Mouse (Mus musculus) MEL (cell line): ENCODE results near the gene Camk1d. TPM values are rescaled to one million over a fixed set of nuclear protein-coding genes. Genes with fewer than 3 reads are reported as not detected.

Experiments
- DNase-seq: peaks from one replicate; pipeline ENCODE4 v3.0.0; 2011; ENCODE audit warnings: low read depth, low spot score
- H3K27ac ChIP-seq: 2 replicates; pipeline ENCODE4 v1.5.1; 2012; ENCODE audit warnings: low read depth, mild to moderate bottlenecking, control low read depth, low read length, moderate library complexity; ENCODE audit not compliant: control insufficient read depth
- H3K27me3 ChIP-seq, 2 experiments: fragments of 150-350 bp in 1 of 2; sonication (generic) in 1 of 2; 2 replicates each; pipeline ENCODE4 v1.6.1; 2012; ENCODE audit warnings: low read length in 2 of 2, mild to moderate bottlenecking in 2 of 2, improper control_type of control experiment in 1 of 2, moderate library complexity in 1 of 2; ENCODE audit not compliant: insufficient read depth in 2 of 2, control insufficient read depth in 1 of 2
- H3K36me3 ChIP-seq, 2 experiments: 2 replicates each; pipeline ENCODE4 v1.6.1; 2012 to 2014; ENCODE audit warnings: low read length in 2 of 2, improper control_type of control experiment in 1 of 2, inconsistent platforms in 1 of 2, mild to moderate bottlenecking in 1 of 2; ENCODE audit not compliant: insufficient read depth in 2 of 2, control insufficient read depth in 1 of 2
- H3K4me1 ChIP-seq, 2 experiments: fragments of 150-350 bp in 1 of 2; sonication (generic) in 1 of 2; 2 replicates each; pipeline ENCODE4 v1.6.1; 2012; ENCODE audit warnings: low read length in 2 of 2, improper control_type of control experiment in 1 of 2, mild to moderate bottlenecking in 1 of 2; ENCODE audit not compliant: insufficient read depth in 2 of 2, control insufficient read depth in 1 of 2
- H3K4me3 ChIP-seq, 2 experiments: fragments of 150-350 bp in 1 of 2; sonication (generic) in 1 of 2; 2 replicates each; pipeline ENCODE4 v1.5.1; 2012; ENCODE audit warnings: low read depth in 2 of 2, low read length in 2 of 2, mild to moderate bottlenecking in 2 of 2, moderate library complexity in 2 of 2, control low read depth in 1 of 2, improper control_type of control experiment in 1 of 2; ENCODE audit not compliant: control insufficient read depth in 1 of 2, insufficient read depth in 1 of 2
- H3K79me2 ChIP-seq: 2 replicates; pipeline ENCODE4 v1.6.1; 2012; ENCODE audit warnings: mild to moderate bottlenecking, low read length, moderate library complexity; ENCODE audit not compliant: control insufficient read depth, poor library complexity, insufficient read depth
- H3K9ac ChIP-seq: 2 replicates; pipeline ENCODE4 v1.6.1; 2012; ENCODE audit warnings: low read depth, mild to moderate bottlenecking, control low read depth, low read length, moderate library complexity; ENCODE audit not compliant: control insufficient read depth, poor library complexity, severe bottlenecking
- H3K9me3 ChIP-seq: fragments of 150-350 bp; sonication (generic); replicated peaks from 2 replicates; pipeline ENCODE4 v1.6.1; 2012; ENCODE audit warnings: mild to moderate bottlenecking, low read length, improper control_type of control experiment, moderate library complexity; ENCODE audit not compliant: insufficient read depth
- CHD1 ChIP-seq: IDR thresholded peaks from 2 replicates; pipeline ENCODE4 v1.6.1; 2012; ENCODE audit warnings: low read depth, mild to moderate bottlenecking, inconsistent platforms, low read length, improper control_type of control experiment
- CHD2 ChIP-seq: IDR thresholded peaks from 2 replicates; pipeline ENCODE4 v1.6.1; 2011; ENCODE audit warnings: low read length, improper control_type of control experiment
- CTCF ChIP-seq, 3 experiments: IDR thresholded peaks in 2 of 3; conservative IDR thresholded peaks in 1 of 3; 2 replicates each; pipeline ENCODE4 v1.5.1; 2011 to 2012; ENCODE audit warnings: low read length in 3 of 3, low read depth in 2 of 3, mild to moderate bottlenecking in 2 of 3, improper control_type of control experiment in 1 of 3, inconsistent platforms in 1 of 3, mixed read lengths in 1 of 3, moderate library complexity in 1 of 3; ENCODE audit not compliant: control insufficient read depth in 1 of 3, insufficient read depth in 1 of 3, poor library complexity in 1 of 3, severe bottlenecking in 1 of 3
- E2F4 ChIP-seq: IDR thresholded peaks from 2 replicates; pipeline ENCODE4 v1.6.1; 2011; ENCODE audit warnings: low read depth, low read length, improper control_type of control experiment, borderline replicate concordance
- ELF1 ChIP-seq: IDR thresholded peaks from 2 replicates; pipeline ENCODE4 v1.6.1; 2014; ENCODE audit warnings: low read depth, mild to moderate bottlenecking, inconsistent platforms, low read length, improper control_type of control experiment, moderate library complexity
- EP300 ChIP-seq, 2 experiments: IDR thresholded peaks; 2 replicates each; pipeline ENCODE4 v1.6.1; 2011; ENCODE audit warnings: improper control_type of control experiment in 2 of 2, low read length in 2 of 2, low read depth in 1 of 2, mild to moderate bottlenecking in 1 of 2
- GATA1 ChIP-seq: IDR thresholded peaks from 2 replicates; pipeline ENCODE4 v1.6.1; 2011; ENCODE audit warnings: low read depth, low read length, improper control_type of control experiment
- HCFC1 ChIP-seq: IDR thresholded peaks from 2 replicates; pipeline ENCODE4 v1.6.1; 2012; ENCODE audit warnings: low read depth, mild to moderate bottlenecking, inconsistent platforms, low read length, improper control_type of control experiment, moderate library complexity
- JUND ChIP-seq: IDR thresholded peaks from 2 replicates; pipeline ENCODE4 v1.6.1; 2011; ENCODE audit warnings: low read depth, mild to moderate bottlenecking, improper control_type of control experiment, low read length
- KAT2A ChIP-seq: conservative IDR thresholded peaks from 2 replicates; pipeline ENCODE4 v1.6.1; 2012; ENCODE audit warnings: low read depth, low read length, improper control_type of control experiment, inconsistent platforms
- MAFK ChIP-seq: IDR thresholded peaks from 2 replicates; pipeline ENCODE4 v1.6.1; 2011; ENCODE audit warnings: low read depth, mild to moderate bottlenecking, low read length, improper control_type of control experiment, borderline replicate concordance
- NRF1 ChIP-seq: IDR thresholded peaks from 2 replicates; pipeline ENCODE4 v1.6.1; 2014; ENCODE audit warnings: low read depth, mild to moderate bottlenecking, inconsistent platforms, low read length, improper control_type of control experiment, moderate library complexity; ENCODE audit not compliant: poor library complexity, insufficient read depth, severe bottlenecking
- POLR2A ChIP-seq, 2 experiments: IDR thresholded peaks; 2 replicates each; pipeline ENCODE4 v1.6.1; 2011 to 2012; ENCODE audit warnings: low read length in 2 of 2, mild to moderate bottlenecking in 2 of 2, control low read depth in 1 of 2, improper control_type of control experiment in 1 of 2, low read depth in 1 of 2, moderate library complexity in 1 of 2; ENCODE audit not compliant: control insufficient read depth in 1 of 2, insufficient read depth in 1 of 2, poor library complexity in 1 of 2
- POLR2AphosphoS2 ChIP-seq: IDR thresholded peaks from 2 replicates; pipeline ENCODE4 v1.6.1; 2011; ENCODE audit warnings: low read length, improper control_type of control experiment
- POLR2AphosphoS5 ChIP-seq: IDR thresholded peaks from 2 replicates; pipeline ENCODE4 v1.6.1; 2012; ENCODE audit warnings: low read depth, borderline replicate concordance, mild to moderate bottlenecking, inconsistent platforms, low read length, moderate library complexity, mixed read lengths
- RAD21 ChIP-seq: IDR thresholded peaks from 2 replicates; pipeline ENCODE4 v1.6.1; 2011; ENCODE audit warnings: mild to moderate bottlenecking, low read depth, low read length, improper control_type of control experiment
- TAL1 ChIP-seq: IDR thresholded peaks from 2 replicates; pipeline ENCODE4 v1.6.1; 2012; ENCODE audit warnings: mild to moderate bottlenecking, inconsistent platforms, low read length, moderate library complexity, mixed read lengths
- UBTF ChIP-seq: IDR thresholded peaks from 2 replicates; pipeline ENCODE4 v1.6.1; 2012; ENCODE audit warnings: low read depth, mild to moderate bottlenecking, inconsistent platforms, low read length, improper control_type of control experiment, moderate library complexity, borderline replicate concordance; ENCODE audit not compliant: insufficient read depth
- ZC3H11A ChIP-seq: IDR thresholded peaks from 2 replicates; pipeline ENCODE4 v1.6.1; 2012; ENCODE audit warnings: low read depth, mild to moderate bottlenecking, inconsistent platforms, low read length, improper control_type of control experiment
- polyA plus RNA-seq, 2 experiments: library from polyadenylated mRNA; stranded (reverse) in 1 of 2; unstranded in 1 of 2; fragments of >175 nt in 1 of 2; fragments of >200 nt in 1 of 2; gene quantifications; 2 replicates each; pipeline versions ENCODE4 v1.2.1 to v1.2.4; 2012; ENCODE audit warnings: low replicate concordance in 2 of 2, low read depth in 1 of 2; ENCODE audit not compliant: insufficient read length in 2 of 2, insufficient read depth in 1 of 2, missing spikeins in 1 of 2
- total RNA-seq: library from RNA; depleted of rRNA; stranded (reverse); fragments of 300-350 nt; gene quantifications from 2 replicates; pipeline ENCODE4 v1.2.3, GENCODE M21; 2012

The Camk1d gene
- total and polyA plus RNA-seq, 3 experiments, result 2.9 to 4.4 TPM; not detected in 1

DNA sequence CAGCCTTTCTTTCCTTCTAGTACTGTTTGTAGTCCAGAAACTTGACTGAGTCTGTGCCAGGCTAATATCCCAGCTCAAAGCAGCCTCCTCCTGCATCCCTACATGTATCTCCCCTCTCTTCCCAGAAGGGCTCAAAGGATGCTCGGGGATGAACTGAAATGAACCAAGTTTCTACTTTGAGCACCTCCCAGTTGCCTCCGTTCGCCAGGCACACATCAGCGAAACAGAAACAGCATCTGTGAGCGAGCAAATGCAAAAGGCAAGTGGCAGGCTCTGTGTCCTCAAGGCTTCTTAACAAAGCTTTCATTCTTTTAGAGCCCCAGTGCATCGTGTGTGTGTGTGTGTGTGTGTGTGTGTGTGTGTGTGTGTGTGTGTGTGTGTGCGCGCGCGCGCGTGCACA, 409.9 kb downstream of the Camk1d start:
- Histone ChIP-seq H3K9ac (no peak overlapping the region), H3K4me3 (no peak overlapping the region), H3K9me3 (no peaks in the 10 kb centered on the region), H3K4me1 (no peaks in the 10 kb centered on the region), H3K27ac (no peak overlapping the region), H3K36me3 (no peaks in the 10 kb centered on the region), H3K27me3 (no peaks in the 10 kb centered on the region), H3K79me2 (no peaks in the 10 kb centered on the region)
- TF ChIP-seq NRF1 (no peak), POLR2AphosphoS5 (no peak), KAT2A (no peak), ZC3H11A (no peak), GATA1 (no peak), POLR2A (IDR thresholded peaks at IDR 0.05; ENCODE audit: control insufficient read depth in 1 of 2, insufficient read depth in 1 of 2, low read depth in 1 of 2, low read length in 2 of 2, poor library complexity in 1 of 2) (no peak), E2F4 (no peak), UBTF (no peak), POLR2AphosphoS2 (no peak)
- no peak for DNase-seq

DNA sequence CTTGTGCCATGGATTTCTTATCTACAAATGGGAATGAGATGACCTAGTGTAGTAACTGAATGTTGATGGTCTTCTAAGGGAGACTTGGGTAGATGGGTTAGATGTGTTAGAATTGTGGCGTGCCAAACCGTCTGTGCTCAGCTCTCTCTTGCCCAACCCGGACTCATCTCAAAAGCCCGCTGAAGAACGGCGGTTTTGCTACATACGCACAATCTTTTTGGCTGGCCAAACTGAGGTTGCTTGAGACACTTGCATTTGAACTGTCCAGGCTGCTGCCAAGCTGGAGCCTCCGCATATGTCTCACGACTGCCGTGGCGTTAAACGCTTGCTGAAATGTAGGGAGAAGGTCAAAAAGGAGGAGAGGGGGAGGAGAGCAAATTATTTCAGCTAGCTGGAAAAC, 413.0 kb downstream of the Camk1d start:
- Histone ChIP-seq H3K27ac (no peak overlapping the region), H3K4me3 (no peak overlapping the region), H3K9me3 (no peaks in the 10 kb centered on the region), H3K79me2 (no peaks in the 10 kb centered on the region), H3K36me3 (no peaks in the 10 kb centered on the region), H3K9ac (no peak overlapping the region), H3K27me3 (no peaks in the 10 kb centered on the region), H3K4me1 (no peaks in the 10 kb centered on the region)
- no peak for DNase-seq
- TF ChIP-seq TAL1, result no peak
- no peak for TF ChIP-seq CTCF (IDR thresholded peaks at IDR 0.05 in 2 of 3, conservative IDR thresholded peaks at IDR 0.05 in 1 of 3; ENCODE audit: control insufficient read depth in 1 of 3, insufficient read depth in 1 of 3, low read depth in 2 of 3, low read length in 3 of 3, poor library complexity in 1 of 3, severe bottlenecking in 1 of 3)
- TF ChIP-seq MAFK, result no peak

DNA sequence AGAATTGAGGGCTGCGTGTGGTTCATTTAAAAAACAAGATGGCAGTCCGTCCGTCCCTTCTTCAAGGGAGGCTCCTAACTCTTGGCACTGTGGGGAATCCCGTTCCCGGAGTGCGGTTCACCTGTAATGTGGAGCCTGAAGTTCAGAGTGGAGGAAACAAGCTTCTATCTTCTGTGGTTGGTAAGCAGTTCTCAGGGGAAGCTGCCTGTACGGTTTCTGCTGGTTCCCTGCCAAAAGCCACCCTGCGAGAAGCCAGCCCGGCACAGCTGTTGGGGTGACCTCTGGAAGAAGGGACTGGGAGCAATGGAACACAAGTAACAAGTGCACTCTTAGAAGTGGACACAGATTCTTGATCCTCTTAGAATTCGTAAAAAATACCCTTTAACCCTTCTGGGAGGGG, 416.2 kb downstream of the Camk1d start:
- no peak for TF ChIP-seq CHD2
- TF ChIP-seq HCFC1, result no peak
- TF ChIP-seq CHD1, result no peak
- no peak for TF ChIP-seq NRF1
- TF ChIP-seq KAT2A, result no peak
- no peak for TF ChIP-seq EP300 (IDR thresholded peaks at IDR 0.05; ENCODE audit: low read depth in 1 of 2, low read length in 2 of 2)
- no peak for TF ChIP-seq ELF1
- TF ChIP-seq POLR2A (IDR thresholded peaks at IDR 0.05; ENCODE audit: control insufficient read depth in 1 of 2, insufficient read depth in 1 of 2, low read depth in 1 of 2, low read length in 2 of 2, poor library complexity in 1 of 2), result no peak
- no peak for TF ChIP-seq JUND
- TF ChIP-seq MAFK, result no peak
- TF ChIP-seq RAD21, result no peak
- no peak overlapping the region for H3K27ac ChIP-seq

More for the DNA sequence above, 416.2 kb downstream of the Camk1d start:
- Histone ChIP-seq H3K79me2 (no peaks in the 10 kb centered on the region), H3K9ac (no peak overlapping the region), H3K4me3 (no peak overlapping the region), H3K27me3 (no peaks in the 10 kb centered on the region), H3K4me1 (no peaks in the 10 kb centered on the region), H3K9me3 (no peaks in the 10 kb centered on the region), H3K36me3 (no peaks in the 10 kb centered on the region)
- no peak for DNase-seq
